Mouse (Mus musculus) brain, embryonic 18.5 days (tissue): ENCODE results near the gene Tex37.

ENCODE experiments used
- DNase-seq: peaks from one replicate; pipeline ENCODE4 v3.0.0-alpha.2; 2012; ENCODE audit warnings: low read depth, low spot score

Gene Tex37

DNA sequence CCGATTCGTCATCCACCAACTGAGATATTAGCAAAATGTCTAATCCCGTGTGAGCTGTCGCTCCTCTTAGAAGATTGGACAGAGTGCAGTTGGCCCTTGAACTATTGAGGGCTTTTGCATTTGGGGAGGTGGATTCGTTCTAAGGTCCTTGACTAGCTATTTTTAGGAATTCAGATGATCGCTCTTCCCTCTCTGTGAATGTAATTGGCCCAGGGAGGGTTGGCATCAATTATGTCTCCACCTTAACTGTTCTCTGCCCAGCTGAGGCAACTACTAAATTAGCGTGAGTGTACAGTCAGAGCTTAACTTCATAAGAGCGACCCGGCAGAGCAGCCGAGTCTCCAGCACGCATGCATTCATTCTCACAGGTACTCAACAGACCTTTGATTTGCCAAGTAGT is 30.7 kb downstream of the Tex37 start:
- DNase-seq = no peak

DNA sequence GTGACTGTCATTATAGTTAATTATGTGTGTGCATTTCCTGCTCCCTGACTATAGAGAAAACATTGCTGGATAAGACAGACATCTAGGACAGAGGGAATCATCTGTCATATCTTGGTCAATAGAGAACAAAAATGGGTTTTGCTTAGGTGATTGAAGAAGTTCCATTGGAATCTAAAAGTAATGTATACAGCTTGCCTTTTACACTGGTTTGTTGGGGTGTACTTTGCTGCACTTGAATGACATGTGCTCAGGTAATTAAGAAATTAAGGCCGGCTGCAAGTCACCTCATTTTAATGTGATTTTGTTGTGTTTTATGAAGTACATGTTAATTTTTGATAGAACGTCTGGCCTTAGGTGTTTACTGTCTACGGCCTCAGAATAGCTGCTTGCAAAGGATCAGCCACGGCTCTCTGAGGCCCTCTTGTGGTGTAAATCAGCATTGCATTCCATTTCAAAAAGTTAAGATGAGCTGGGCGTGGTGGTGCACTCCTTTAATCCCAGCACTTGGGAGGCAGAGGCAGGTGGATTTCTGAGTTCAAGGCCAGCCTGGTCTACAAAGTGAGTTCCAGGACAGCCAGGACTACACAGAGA is 37.9 kb downstream of the Tex37 start:
- peak; percentile 20 for DNase-seq

DNA sequence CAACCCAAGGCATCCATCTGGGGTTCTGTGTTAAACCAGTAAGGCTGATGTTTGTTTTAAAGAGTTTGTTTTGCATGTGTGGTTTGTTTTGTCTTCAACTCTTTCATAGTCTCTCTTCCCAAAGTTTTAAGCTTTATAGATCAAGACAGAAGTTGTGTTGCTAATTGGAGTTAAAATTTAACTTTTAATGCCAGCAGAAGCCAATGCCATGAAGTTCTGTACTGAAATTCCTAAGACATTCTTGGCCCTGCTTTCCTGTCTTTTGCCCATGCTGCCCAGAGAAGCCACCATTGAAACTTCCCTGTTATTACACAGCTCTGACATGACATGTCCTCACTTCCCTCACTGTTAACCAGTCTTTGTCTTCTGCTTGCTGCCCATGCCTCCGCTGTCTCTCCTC is 43.7 kb downstream of the Tex37 start:
- DNase-seq = no peak

DNA sequence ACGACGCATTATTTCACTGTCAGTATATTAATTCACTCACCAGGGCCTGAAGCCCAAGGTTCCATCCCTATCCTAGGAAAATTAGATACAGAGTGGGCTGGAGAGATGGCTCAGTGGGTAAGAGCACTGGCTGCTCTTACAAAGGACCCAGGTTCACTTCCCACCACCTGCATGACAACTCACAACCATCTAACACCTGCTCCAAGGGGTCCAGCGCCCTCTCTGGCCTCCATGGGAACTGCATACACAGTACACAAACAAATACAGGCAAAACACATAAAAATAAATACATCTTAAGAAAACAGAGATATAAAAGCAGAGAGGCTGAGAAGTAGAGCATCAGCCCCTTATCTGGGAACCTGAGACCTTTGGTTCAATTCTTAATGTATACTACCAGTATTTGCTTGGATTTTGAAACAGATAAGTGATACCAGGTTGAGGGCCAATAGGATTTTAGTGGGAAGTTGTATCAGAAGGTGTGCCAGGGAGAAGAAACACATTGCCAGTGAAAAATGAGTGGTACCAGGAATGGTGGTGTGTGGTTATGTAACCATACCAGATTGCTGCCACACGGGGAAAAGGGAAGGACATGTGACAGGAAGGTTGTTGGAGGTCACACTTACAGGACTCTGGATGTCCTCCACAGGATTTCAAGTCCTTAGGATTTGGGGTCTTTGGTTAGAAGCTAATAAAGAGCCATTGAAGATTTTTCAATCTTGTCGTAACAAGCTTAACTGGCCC is 44.5 kb downstream of the Tex37 start:
- no peak for DNase-seq

DNA sequence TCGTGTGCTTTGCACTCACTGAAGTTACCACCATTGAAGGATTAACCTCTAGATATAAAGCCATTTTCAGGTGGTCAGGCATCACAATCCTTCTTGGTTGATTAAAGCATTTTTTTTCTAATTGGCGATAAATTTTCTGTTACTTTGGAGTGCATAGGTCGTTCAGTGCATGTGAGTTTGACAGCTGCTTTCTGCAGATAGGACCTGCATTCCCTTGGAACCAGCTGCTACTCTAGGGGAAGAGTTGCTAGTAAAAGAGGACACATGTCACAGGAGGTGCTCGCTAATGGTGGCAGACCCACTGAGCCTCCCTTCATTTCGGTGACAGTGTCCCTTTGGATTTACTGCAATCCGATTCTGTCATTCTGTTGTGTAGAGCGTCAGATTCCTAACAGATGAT is 46.2 kb downstream of the Tex37 start:
- DNase-seq = no peak

DNA sequence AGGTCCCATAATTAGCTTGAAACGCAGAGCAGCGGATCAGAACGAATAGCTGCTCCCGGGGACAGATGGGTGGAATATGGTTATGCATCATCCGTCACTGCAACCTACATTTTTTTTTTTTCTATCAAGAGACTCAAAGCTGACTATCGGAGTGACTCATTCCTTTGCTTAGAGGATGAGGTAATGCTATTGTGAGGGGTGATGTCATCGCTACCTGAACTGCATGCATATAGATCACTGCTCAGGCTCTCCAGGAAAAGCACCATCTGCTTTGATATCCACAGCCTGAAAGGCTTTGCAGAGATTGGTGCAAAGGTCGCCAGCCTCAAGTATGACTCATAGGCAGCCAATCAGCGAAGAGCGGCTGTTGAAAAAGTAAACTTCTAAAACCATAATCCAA is 46.6 kb downstream of the Tex37 start:
- DNase-seq = peak; percentile 14

DNA sequence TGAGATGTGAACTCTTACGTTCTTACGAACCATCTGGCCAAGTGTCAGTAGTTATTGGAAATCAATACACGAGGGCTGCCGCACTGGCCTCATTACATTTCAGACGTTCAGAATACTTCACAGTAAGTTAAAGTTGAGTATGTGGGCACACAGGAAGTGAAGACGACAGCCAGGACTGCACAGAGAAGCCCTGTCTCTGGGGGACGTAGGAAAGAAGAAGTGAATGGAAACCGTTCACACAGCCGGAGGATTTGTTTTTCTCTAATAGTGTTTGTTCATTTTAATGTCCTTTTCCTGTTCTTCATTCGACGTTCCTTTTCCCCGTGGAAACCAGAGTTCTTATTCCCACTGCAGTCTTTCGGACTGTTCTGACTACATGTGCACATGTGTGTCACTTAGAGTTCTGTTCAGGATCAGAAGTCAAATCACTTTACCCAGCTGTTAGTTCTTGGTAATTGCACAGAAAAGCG is 47.2 kb downstream of the Tex37 start:
- DNase-seq = no peak

DNA sequence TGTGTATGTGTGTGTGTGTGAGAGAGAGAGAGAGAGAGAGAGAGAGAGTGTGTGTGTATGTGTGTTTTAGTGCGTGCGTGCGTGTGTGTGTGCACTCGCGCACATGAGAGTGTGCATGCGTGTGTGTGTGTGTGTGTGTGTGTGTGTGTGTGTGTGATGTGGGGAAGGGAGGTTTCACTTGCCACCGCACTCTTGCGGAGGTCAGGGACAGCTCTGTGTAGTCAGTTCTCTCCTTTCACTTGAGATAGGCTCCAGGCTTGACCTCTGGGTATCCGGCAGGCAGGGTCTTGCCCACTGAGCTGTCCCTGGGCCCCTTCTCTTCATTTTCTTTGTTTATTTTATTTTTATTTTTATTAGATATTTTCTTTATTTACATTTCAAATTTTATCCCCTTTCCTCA is 51.4 kb downstream of the Tex37 start:
- no peak for DNase-seq

DNA sequence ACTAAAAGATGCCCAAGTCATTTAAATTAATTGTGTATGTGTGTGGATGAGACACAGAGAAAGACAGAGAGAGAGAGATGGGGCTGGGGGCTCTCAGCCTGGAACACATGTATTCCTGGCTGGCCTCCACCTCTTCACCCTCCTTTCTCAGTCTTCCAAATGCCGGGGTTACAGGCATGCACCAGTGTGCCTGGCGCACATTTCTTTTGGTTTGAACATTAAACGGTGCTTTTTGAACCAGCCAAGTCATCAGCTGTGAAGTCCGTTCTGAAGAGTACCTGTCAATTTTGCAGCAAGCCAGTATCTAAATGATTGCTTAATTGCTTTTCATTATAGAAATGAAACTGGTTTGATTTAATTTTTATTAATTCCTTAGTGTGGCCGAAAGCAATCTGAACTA is 52.0 kb downstream of the Tex37 start:
- no peak for DNase-seq

DNA sequence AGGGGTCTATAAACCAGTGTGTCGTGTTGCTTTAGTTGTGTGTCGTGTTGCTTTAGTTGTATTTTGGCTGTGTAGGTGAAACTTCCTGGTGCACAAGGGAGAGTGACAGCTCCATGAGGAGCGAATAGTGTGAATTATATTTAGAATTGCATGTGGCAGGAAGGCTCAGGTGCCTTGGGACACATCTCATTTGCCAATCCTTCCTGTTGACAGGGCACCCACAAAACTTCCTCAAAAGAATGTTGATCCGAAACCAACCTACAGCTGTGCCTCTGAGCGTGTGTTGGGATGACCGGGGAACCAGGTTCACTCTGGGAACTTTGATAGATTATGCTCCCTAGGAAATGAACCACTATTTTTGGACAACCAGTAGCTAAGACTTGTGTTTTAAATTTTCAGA is 54.4 kb downstream of the Tex37 start:
- DNase-seq = no peak
